Mouse (Mus musculus) c-Kit-negative CD71-positive TER-119-positive erythroid progenitor cells, embryonic 14.5 days (primary cell): ENCODE data around the gene Mgat4a.
A peak's percentile ranks its signal among the peaks of the same experiment; 100 is the strongest.

Experiments used
- DNase-seq: peaks from one replicate; pipeline ENCODE4 v3.0.0-alpha.2; 2013; ENCODE audit warnings: low read depth, low spot score

The Mgat4a gene

GRCm38 (mm10) chr1:37464878-37465452 lies 75.9 kb downstream of the Mgat4a start:
- DNase-seq, result no peak

GRCm38 (mm10) chr1:37457546-37457945 lies 83.3 kb downstream of the Mgat4a start:
- DNase-seq, result no peak

GRCm38 (mm10) chr1:37451270-37451669 lies 89.5 kb downstream of the Mgat4a start:
- DNase-seq, result no peak

- peak; percentile 41 for DNase-seq
These were observed 92.3 kb downstream of the Mgat4a start for GRCm38 (mm10) chr1:37448361-37449095.

GRCm38 (mm10) chr1:37442848-37443835 lies 97.7 kb downstream of the Mgat4a start:
- DNase-seq, result no peak

GRCm38 (mm10) chr1:37436419-37436818 lies 104.4 kb downstream of the Mgat4a start:
- DNase-seq, result no peak

- peak; percentile 56 for DNase-seq
These were observed 110.4 kb downstream of the Mgat4a start for GRCm38 (mm10) chr1:37430297-37430840.

GRCm38 (mm10) chr1:37429366-37430296 lies 111.2 kb downstream of the Mgat4a start, which contains the start of the genes Coa5 and Unc50:
Gene Coa5, minus strand, starts transcription at chr1:37430103.
Gene Unc50, plus strand, starts transcription at chr1:37430139.
- DNase-seq, result peak; percentile 80

GRCm38 (mm10) chr1:37428911-37429310 lies 111.9 kb downstream of the Mgat4a start:
- DNase-seq, result no peak

GRCm38 (mm10) chr1:37427144-37427875 lies 113.5 kb downstream of the Mgat4a start:
- DNase-seq, result no peak

GRCm38 (mm10) chr1:37419420-37419819 lies 121.4 kb downstream of the Mgat4a start:
- peak; percentile 53 for DNase-seq

- no peak for DNase-seq
These were observed 125.4 kb downstream of the Mgat4a start for GRCm38 (mm10) chr1:37415394-37415793.

- no peak for DNase-seq
These were observed 131.2 kb downstream of the Mgat4a start for GRCm38 (mm10) chr1:37409647-37410046.

- no peak for DNase-seq
These were observed 132.1 kb downstream of the Mgat4a start for GRCm38 (mm10) chr1:37408678-37409077.

GRCm38 (mm10) chr1:37408059-37408458 lies 132.8 kb downstream of the Mgat4a start:
- no peak for DNase-seq

GRCm38 (mm10) chr1:37407228-37407627 lies 133.6 kb downstream of the Mgat4a start:
- DNase-seq, result no peak

GRCm38 (mm10) chr1:37405137-37405536 lies 135.7 kb downstream of the Mgat4a start:
- DNase-seq, result no peak

- DNase-seq, result peak; percentile 8
These were observed 139.1 kb downstream of the Mgat4a start for GRCm38 (mm10) chr1:37401687-37402086.

GRCm38 (mm10) chr1:37399734-37400133 lies 141.1 kb downstream of the Mgat4a start:
- no peak for DNase-seq

GRCm38 (mm10) chr1:37398961-37399360 lies 141.9 kb downstream of the Mgat4a start:
- DNase-seq, result no peak
